Mouse (Mus musculus) lung, adult 2 months (tissue): Measurements from ENCODE around the gene Bcap29.
"Not testable (repeated sequence)": the region's sequence is repeated elsewhere in the genome, so short reads cannot be mapped to it uniquely, and the experiment has no call there.

Source experiments
- CTCF ChIP-seq: fragments of 200-500 bp; IDR thresholded peaks from 2 replicates; pipeline ENCODE4 v1.5.1; 2011; ENCODE audit warnings: mild to moderate bottlenecking, low read length, control low read depth; ENCODE audit not compliant: insufficient read depth
- POLR2A ChIP-seq: fragments of 200-500 bp; IDR thresholded peaks from 2 replicates; pipeline ENCODE4 v1.6.1; 2011; ENCODE audit warnings: low read depth, mild to moderate bottlenecking, control low read depth, low read length, borderline replicate concordance; ENCODE audit errors: extremely low read depth

DNA sequence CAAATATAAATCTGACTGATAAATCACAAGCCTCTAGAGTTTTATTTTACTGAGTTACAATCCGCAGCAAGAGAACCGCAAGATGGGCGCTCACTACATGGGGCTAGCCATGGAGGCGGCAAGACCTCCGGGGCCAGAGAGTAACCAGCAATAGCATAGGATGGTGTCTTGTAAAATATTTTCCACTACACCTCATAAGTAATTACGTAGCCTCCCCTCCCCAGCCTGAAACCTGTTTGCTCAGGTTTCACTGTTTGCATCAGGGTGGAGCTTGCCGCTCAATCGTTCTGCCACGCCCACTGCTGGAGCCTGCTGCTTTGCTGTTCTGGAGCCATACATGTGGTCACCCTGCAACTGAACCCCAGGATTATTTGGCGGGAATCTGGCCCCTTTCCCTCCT lies 66.9 kb downstream of the Bcap29 start:
- not testable (repeated sequence) for TF ChIP-seq CTCF, POLR2A
